Mouse (Mus musculus) E14TG2a.4 (cell line): ENCODE measurements around the gene Map2k3.

Experiments used
- CTCF ChIP-seq: conservative IDR thresholded peaks from 2 replicates; pipeline ENCODE4 v1.5.1; 2014; ENCODE audit warnings: low read length
- NANOG ChIP-seq: IDR thresholded peaks from 2 replicates; pipeline ENCODE4 v1.6.1; 2014; ENCODE audit warnings: borderline replicate concordance, low read length, mixed read lengths

GRCm38 (mm10) chr11:60942263-60943015 is 10.6 kb downstream of the Map2k3 start:
- no peak for TF ChIP-seq CTCF
- no peak for TF ChIP-seq NANOG
